Mouse (Mus musculus) hindbrain, embryonic 13.5 days (tissue): ENCODE measurements around the gene Gm14226. TPM values are rescaled to one million over a fixed set of nuclear protein-coding genes. Genes with fewer than 3 reads are reported as not detected.
A peak's percentile ranks its signal among the peaks of the same experiment; 100 is the strongest.
"Not testable (repeated sequence)": the region's sequence is repeated elsewhere in the genome, so short reads cannot be mapped to it uniquely, and the experiment has no call there.

Source experiments
- ATAC-seq: fragments of 200-750 bp; cut with Nextera tagmentation; 2 replicates; pipeline ENCODE4 v1.8.0; 2017; ENCODE audit warnings: moderate TSS enrichment; ENCODE audit not compliant: low FRiP score
- H3K27ac ChIP-seq: fragments of 300-500 bp; sonication (generic); 2 replicates; pipeline ENCODE4 v1.5.1; 2015; ENCODE audit warnings: inconsistent platforms, mild to moderate bottlenecking, moderate library complexity
- H3K27me3 ChIP-seq: fragments of 300-500 bp; sonication (generic); 2 replicates; pipeline ENCODE4 v1.6.1; 2015; ENCODE audit warnings: mild to moderate bottlenecking, inconsistent platforms
- H3K36me3 ChIP-seq: fragments of 300-500 bp; sonication (generic); 2 replicates; pipeline ENCODE4 v1.6.1; 2015; ENCODE audit warnings: mild to moderate bottlenecking, inconsistent platforms
- H3K4me1 ChIP-seq: fragments of 300-500 bp; sonication (generic); replicated peaks from 2 replicates; pipeline ENCODE4 v1.6.1; 2015; ENCODE audit warnings: inconsistent platforms
- H3K4me2 ChIP-seq: fragments of 300-500 bp; sonication (generic); 2 replicates; pipeline ENCODE4 v1.6.1; 2015; ENCODE audit warnings: inconsistent platforms, mild to moderate bottlenecking, moderate library complexity
- H3K4me3 ChIP-seq: fragments of 300-500 bp; sonication (generic); 2 replicates; pipeline ENCODE4 v1.5.1; 2015; ENCODE audit warnings: mild to moderate bottlenecking, inconsistent platforms
- H3K9ac ChIP-seq: fragments of 300-500 bp; sonication (generic); 2 replicates; pipeline ENCODE4 v1.6.1; 2015; ENCODE audit warnings: mild to moderate bottlenecking, inconsistent platforms
- H3K9me3 ChIP-seq: fragments of 300-500 bp; sonication (generic); 2 replicates; pipeline ENCODE4 v1.6.1; 2016; ENCODE audit warnings: inconsistent platforms
- WGBS: fragments of 180-500 bp; shearing (Covaris S2); methylation state at CpG from one replicate; pipeline ENCODE4 v1.1.7; 2015; 5-methylcytosine and 5-hydroxymethylcytosine counted together
- polyA plus RNA-seq: library from polyadenylated mRNA; unstranded; fragments of >200 nt; fragmentation: Nextera tagmentation; extraction: Ambion mirVana; gene quantifications from 2 replicates; pipeline ENCODE4 v1.2.1, GENCODE M21; 2015

The Gm14226 gene
- 0.16 and 0.44 TPM in 2 replicates for polyA plus RNA-seq

DNA sequence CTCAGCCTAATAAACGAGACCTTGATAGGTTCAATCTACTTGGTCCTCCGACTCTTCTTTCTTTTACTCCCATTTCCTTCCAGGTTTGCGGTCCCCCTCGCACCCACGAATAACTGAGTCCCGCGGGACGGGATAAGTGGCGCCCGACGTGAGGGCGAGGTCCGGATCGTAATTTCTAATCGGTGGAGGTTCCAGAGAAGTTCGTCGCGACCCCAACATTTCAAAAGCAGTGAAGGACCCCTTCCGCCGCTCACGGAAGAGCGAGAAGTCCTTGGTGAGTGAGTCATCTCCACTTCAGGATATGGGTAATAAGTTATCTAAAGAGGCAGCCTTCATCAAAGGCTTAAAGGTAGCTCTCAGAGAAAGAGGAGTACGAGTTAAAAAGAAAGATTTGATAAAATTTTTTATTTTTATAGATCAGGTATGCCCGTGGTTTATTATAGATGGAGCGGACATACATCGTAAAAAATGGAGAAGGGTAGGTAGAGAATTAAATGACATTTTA, at the start of gene Gm14226:
Gm14226 (plus strand) TSS at position 16 of the 505 bp plus-strand sequence.
- H3K27me3 ChIP-seq, H3K9me3 ChIP-seq, H3K36me3 ChIP-seq, ATAC-seq: not testable (repeated sequence)
- H3K27ac ChIP-seq: peak within 1 kb of the TSS; percentile 80
- peaks cover 20% of the 10 kb centered on the region for H3K4me1 ChIP-seq
- 2% methylated on average over 24 of the region's 26 CpGs for WGBS
- H3K4me2 ChIP-seq: peak within 1 kb of the TSS; percentile 84
- H3K9ac ChIP-seq: peak within 1 kb of the TSS; percentile 70
- peak within 1 kb of the TSS; percentile 47 for H3K4me3 ChIP-seq

DNA sequence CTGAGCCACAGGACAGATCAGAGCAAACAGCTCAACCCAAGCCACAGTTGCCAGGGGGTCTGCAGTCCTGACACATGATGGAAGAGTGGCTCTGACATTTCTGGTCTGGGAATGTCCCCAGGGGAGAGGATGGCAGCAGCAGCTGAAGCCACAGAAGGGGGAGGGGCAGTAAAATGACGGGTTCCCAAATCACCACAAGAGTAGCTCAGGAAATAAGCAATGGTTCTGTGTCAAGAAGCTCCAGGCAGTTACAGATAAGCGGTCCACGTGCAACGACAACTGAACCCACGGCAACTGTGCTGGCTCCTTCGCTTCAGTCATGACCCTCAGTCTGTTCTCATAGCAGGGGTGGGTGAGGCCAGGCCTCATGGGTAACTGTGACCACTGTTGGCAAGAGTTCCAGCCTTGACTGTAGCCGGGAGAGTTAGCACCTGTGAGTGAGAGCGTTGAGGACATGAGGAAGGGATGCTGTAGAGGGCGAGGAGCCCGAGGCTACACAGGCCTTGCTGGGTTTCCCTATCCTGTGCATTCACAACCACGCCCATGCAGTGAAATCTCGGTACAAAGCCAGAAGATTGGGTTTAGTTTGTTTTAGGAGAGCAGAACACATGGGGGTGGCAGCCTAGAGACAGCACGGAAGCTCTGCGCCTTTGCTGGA, 48.2 kb upstream of the Gm14226 start:
- H3K4me2 ChIP-seq, H3K4me3 ChIP-seq, H3K27me3 ChIP-seq, H3K27ac ChIP-seq, H3K36me3 ChIP-seq, H3K9ac ChIP-seq, H3K9me3 ChIP-seq, H3K4me1 ChIP-seq, ATAC-seq: not testable (repeated sequence)
- WGBS: 67% methylated on average over 14 of the region's 14 CpGs

DNA sequence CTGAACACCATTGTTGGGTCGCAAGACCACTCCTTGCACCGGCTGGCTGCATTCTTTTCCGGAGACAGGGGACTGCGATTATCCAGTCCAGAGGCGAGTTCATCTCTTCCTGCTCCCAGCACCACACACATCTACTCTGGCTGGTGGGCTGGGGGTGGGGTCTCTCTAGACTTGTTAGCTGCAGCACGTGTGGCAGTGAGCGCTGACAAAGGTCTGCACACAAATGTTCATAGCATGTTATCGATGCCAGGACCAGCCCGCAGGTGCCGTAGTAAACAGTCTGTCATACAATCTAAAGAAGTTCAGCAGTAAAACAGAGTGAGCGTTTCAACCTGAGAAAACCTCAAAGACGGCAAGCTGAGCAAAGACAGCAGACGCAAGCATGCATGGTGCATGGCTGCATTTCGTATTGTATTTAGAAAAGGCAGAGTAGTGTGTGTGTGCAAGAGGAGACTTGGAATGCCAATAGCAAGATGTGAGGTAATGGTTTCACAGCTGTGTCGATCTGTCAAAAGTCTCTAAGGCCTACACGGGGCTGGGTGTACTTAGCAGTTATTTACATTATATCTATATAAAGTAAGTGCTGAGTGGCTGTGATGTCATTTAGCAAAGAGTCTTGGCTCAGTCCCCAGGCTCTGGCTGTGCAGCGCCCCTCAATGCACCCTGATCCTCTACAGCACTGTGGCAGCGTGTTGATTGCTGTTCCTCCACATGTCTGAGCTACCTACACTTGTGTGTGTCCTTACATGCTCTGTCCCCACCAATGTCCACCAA, 46.0 kb upstream of the Gm14226 start:
- Histone ChIP-seq H3K4me3 (no peak overlapping the region), H3K4me1 (peaks cover 9% of the 10 kb centered on the region), H3K4me2 (no peak overlapping the region), H3K9me3 (no peaks in the 10 kb centered on the region), H3K36me3 (no peaks in the 10 kb centered on the region), H3K9ac (no peak overlapping the region), H3K27ac (no peak overlapping the region), H3K27me3 (no peaks in the 10 kb centered on the region)
- ATAC-seq: no peak
- 70% methylated on average over 18 of the region's 18 CpGs for WGBS

DNA sequence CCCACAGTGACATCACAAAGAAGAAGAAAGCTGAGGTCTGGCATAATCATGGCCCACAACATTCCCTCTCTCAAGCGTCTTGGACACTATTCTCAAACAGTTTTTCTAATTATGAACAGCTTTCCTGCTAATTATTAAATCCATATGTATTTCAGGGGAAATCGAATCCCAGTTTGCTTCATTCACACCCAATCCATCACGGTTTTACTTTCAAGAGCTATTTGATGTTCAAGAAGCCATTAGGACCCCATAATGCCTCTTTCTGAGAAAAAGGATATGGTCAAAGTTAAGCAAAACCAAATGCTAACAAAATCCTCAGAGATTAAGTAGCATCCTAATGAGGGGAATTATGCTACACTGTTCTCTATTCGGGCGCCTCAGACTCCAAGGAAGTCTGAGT, 45.1 kb upstream of the Gm14226 start:
- no peak for ATAC-seq
- Histone ChIP-seq H3K4me2 (no peak overlapping the region), H3K4me1 (peaks cover 9% of the 10 kb centered on the region), H3K9me3 (no peaks in the 10 kb centered on the region), H3K27ac (no peak overlapping the region), H3K27me3 (no peaks in the 10 kb centered on the region), H3K36me3 (no peaks in the 10 kb centered on the region), H3K4me3 (no peak overlapping the region), H3K9ac (no peak overlapping the region)
- 82% methylated on average over 5 of the region's 5 CpGs for WGBS

DNA sequence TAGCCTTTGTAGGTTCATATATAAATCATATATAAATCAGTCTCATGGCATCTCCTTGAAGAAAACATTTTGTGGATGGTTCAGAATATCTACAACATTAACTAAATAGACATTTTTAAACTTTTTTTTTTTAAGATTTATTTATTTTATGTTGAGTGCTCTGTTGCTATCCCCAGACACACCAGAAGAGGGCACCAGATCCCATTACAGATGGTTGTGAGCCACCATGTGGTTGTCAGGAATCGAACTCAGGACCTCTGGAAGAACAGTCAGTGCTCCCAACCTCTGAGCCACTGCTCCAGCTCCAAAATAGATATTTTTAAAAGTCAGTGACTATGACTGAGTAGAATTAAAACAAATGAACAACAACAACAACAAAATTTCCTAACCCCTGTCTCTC, 31.5 kb upstream of the Gm14226 start:
- Histone ChIP-seq H3K4me2 (no peak overlapping the region), H3K36me3 (no peaks in the 10 kb centered on the region), H3K9ac (no peak overlapping the region), H3K4me1 (no peaks in the 10 kb centered on the region), H3K27ac (no peak overlapping the region), H3K4me3 (no peak overlapping the region), H3K9me3 (no peaks in the 10 kb centered on the region), H3K27me3 (no peaks in the 10 kb centered on the region)
- 80% methylated on average over 1 of the region's 1 CpGs for WGBS
- no peak for ATAC-seq

DNA sequence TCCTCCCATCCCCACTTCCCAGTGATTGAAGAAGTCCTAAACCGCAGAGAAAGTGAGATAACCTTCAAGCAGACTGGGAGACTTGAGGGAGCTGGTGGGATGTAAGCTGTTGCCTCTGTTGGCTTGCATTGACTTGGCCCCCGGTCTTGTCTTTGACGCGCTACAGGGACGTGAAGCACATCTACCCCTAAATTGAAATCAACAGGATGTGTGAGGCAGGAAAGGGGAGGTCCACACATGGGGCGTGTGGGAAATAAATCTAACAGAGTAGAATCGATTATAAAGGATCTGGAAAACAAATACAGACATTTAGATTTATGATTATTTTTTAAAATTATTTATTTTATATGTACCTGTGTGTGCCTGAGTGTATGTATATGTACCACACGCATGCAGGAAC, 26.7 kb upstream of the Gm14226 start:
- no peaks in the 10 kb centered on the region for H3K27me3 ChIP-seq
- no peaks in the 10 kb centered on the region for H3K4me1 ChIP-seq
- WGBS: 82% methylated on average over 8 of the region's 8 CpGs
- no peaks in the 10 kb centered on the region for H3K36me3 ChIP-seq
- H3K27ac ChIP-seq: no peak overlapping the region
- H3K4me2 ChIP-seq: no peak overlapping the region
- no peak overlapping the region for H3K9ac ChIP-seq
- H3K9me3 ChIP-seq: no peaks in the 10 kb centered on the region
- no peak for ATAC-seq
- no peak overlapping the region for H3K4me3 ChIP-seq

DNA sequence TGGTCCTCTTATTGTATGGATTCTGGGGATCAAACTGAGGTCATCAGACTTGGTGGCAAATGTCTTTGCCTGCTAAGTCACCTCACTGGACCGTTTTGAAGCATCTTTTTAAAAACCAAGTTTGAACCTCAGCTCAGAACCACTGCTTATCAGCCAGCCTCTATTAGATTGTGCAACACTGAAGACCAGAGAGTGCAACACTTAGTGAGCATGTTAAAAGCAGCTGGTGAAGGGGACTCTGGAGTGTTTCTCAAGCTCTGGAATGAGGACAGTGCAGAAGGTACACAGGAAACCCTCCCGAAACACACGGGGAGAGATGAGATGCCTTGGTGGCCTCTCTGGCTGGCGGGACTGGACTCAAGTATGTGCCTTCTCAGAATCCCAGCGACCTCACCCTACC, 26.0 kb upstream of the Gm14226 start:
- no peak overlapping the region for H3K4me3 ChIP-seq
- no peak overlapping the region for H3K9ac ChIP-seq
- no peaks in the 10 kb centered on the region for H3K9me3 ChIP-seq
- no peaks in the 10 kb centered on the region for H3K36me3 ChIP-seq
- H3K27me3 ChIP-seq: no peaks in the 10 kb centered on the region
- H3K4me1 ChIP-seq: no peaks in the 10 kb centered on the region
- ATAC-seq: no peak
- no peak overlapping the region for H3K4me2 ChIP-seq
- WGBS: 87% methylated on average over 5 of the region's 5 CpGs
- H3K27ac ChIP-seq: no peak overlapping the region

DNA sequence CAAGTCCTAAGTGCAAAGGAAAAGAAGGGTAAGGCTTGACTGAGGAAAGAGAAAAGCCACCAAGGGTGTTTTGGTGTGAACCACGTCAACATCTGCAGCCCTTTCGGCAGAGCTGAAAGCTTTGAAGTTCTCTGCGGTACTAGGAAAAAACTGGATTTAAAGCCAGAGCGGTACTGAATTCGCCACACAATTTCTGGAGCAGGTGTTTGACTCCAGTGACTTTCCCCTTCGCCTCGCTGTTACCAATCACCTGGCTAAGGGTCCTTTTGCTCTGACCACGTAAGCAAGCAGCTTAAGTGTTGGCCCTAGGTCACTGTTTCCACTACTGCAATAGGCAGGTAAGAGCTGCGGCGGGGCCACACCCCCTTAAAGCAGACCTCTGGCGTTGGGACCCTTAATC, 12.6 kb upstream of the Gm14226 start:
- H3K4me1 ChIP-seq: no peaks in the 10 kb centered on the region
- H3K27ac ChIP-seq: no peak overlapping the region
- H3K36me3 ChIP-seq: no peaks in the 10 kb centered on the region
- no peak overlapping the region for H3K4me2 ChIP-seq
- no peak overlapping the region for H3K4me3 ChIP-seq
- H3K9ac ChIP-seq: no peak overlapping the region
- ATAC-seq: no peak
- WGBS: 92% methylated on average over 11 of the region's 11 CpGs
- H3K27me3 ChIP-seq: no peaks in the 10 kb centered on the region
- no peaks in the 10 kb centered on the region for H3K9me3 ChIP-seq

DNA sequence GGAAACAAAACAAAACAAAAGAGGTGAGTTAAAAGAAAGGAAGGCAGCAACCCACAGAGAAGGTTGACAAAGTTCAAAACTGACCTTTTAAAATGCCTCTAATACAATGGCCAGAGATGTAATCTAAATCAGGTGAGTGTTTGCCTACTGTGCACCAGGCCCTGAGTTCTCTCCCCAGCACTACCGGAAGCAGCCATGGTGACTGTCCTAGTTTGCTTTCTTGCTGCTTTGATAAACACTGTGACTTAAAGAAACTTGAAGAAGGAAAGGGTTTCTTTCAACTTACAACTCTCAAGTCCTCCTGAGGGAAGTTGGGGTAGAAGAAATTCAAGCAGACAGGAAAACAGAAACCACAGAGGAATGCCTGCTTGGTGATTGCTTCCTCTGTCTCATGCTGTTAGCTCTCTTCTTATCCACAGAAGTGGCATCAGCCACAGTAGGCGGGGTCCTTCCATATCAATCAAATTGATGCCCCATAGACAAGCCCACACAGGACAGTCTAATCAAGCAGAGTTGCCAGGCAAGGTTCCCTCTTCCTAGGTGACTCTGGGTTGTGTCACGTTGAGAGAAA, 6.9 kb upstream of the Gm14226 start:
- H3K36me3 ChIP-seq: no peaks in the 10 kb centered on the region
- no peak overlapping the region for H3K9ac ChIP-seq
- WGBS: 59% methylated on average over 3 of the region's 3 CpGs
- no peak overlapping the region for H3K27ac ChIP-seq
- H3K4me2 ChIP-seq: no peak overlapping the region
- no peaks in the 10 kb centered on the region for H3K4me1 ChIP-seq
- H3K9me3 ChIP-seq: no peaks in the 10 kb centered on the region
- 0 out of 2 replicates have a peak, but pooled peaks cover 5% of the 10 kb centered on the region for H3K27me3 ChIP-seq
- ATAC-seq: no peak
- no peak overlapping the region for H3K4me3 ChIP-seq

DNA sequence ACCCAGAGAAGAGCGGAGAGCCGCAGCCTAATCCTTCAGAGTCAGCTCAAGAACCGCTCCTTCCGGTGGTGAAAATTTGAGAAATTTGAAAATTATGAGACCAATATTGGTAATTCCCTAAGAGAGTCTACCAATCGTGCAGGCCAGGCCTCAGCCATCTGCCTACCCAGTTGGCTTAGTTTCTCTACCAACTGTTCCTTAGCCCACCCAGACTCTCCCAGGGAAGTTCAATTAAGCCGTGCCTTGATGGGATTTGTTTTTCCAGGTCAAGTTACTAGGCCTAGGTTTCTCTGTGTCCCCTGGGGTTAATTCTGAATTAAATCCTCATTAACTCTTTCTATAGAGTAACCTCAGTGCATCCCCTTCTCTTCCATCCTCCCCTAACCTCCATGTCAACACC, 5.1 kb upstream of the Gm14226 start:
- ATAC-seq: no peak
- no peak overlapping the region for H3K27ac ChIP-seq
- 82% methylated on average over 6 of the region's 6 CpGs for WGBS
- H3K4me3 ChIP-seq: no peak overlapping the region
- H3K36me3 ChIP-seq: no peaks in the 10 kb centered on the region
- H3K9me3 ChIP-seq: no peaks in the 10 kb centered on the region
- H3K9ac ChIP-seq: no peak overlapping the region
- no peaks in the 10 kb centered on the region for H3K4me1 ChIP-seq
- no peak overlapping the region for H3K4me2 ChIP-seq
- 0 out of 2 replicates have a peak, but pooled peaks cover 5% of the 10 kb centered on the region for H3K27me3 ChIP-seq

DNA sequence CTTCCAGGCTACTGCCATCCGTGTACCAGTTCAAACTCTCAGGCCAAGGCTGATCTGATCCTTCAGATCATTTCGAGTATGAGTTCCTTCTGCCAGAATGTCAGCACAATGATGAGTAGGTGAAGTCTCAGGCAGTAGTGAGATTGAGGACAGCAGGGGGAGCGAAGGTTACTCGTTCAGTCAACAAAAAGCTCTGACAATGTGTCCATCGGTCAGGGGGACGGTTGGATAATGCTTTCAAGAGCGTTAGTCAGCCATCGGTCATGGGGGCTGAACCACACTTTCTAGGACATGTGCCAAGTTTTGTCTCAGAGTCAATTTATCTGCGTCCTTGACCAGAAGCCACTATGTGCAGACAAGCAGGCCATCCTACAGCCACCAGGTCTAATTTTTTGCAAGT, 1.3 kb upstream of the Gm14226 start:
- 10% methylated on average over 6 of the region's 9 CpGs for WGBS
- not testable (repeated sequence) for H3K9ac ChIP-seq, H3K27me3 ChIP-seq, H3K4me2 ChIP-seq, ATAC-seq, H3K36me3 ChIP-seq, H3K9me3 ChIP-seq, H3K27ac ChIP-seq, H3K4me3 ChIP-seq
- H3K4me1 ChIP-seq: peaks cover 20% of the 10 kb centered on the region

DNA sequence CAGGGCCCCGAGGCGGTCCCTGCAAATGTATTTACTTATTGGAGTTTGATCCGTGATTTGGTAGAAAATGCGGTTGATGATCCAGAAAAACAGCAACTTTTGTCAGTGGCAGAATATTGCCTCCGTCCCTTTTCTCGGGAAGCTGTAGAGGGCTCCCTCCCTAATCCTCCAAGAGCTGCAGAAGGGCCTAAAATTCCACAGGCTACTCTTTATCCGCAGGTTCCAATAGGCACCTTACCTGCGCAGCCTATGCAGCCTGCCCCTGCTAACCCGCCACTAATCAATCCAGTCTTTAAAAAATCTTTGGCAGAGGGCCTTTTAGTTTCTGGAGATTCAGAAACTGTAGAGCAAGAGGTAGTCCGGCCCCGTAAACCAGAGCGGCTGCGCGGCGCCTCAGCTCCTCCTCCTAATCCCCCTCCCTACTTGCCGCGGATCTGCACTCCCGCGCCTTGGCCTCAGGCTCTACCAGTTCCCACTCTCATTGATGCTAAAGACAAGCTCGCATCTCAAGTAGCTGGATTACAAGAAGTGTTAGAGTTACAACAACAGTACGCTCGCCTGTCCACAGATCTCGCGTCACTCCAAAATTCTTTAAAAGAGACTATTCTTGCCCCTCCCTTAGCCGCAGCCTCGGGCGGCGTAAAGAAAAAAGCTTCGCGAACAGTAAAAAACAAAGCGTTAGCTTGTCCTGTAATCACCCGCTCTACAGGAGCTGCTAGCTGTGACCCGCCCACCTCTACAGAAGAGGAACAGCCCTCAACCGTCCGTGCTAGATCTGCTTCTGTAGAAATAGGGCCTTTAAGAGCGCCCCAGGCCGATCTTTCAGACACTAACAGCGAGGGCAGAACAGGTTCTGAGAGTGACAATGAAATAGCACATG, 936 bp downstream of the Gm14226 start:
- Histone ChIP-seq H3K4me2 (peak overlapping the region; percentile 84), H3K9me3 (no peaks in the 10 kb centered on the region), H3K27ac (peak overlapping the region; percentile 80), H3K4me1 (peaks cover 20% of the 10 kb centered on the region), H3K4me3 (peak overlapping the region; percentile 47), H3K9ac (peak overlapping the region; percentile 70), H3K27me3 (0 out of 2 replicates have a peak, but pooled peaks cover 2% of the 10 kb centered on the region), H3K36me3 (no peaks in the 10 kb centered on the region)
- WGBS: under 1% methylated on average over 38 of the region's 38 CpGs
- ATAC-seq: peak; percentile 94
